8 mouse cellular contexts compared by ENCODE assay signal in genomic region chr13:69545019-69545418, GRCm38 (mm10). TPM values are rescaled to one million over a fixed set of nuclear protein-coding genes. Genes with fewer than 3 reads are reported as not detected.
DNase-seq lines count a peak whose midpoint lies in the region; ATAC-seq and TF ChIP-seq lines count a peak whose summit lies in the region.

No protein-coding gene starts in this region.

- H3K27ac ChIP-seq in heart, embryonic 12.5 days (ENCODE audit: poor library complexity, severe bottlenecking), result no peak overlapping the region
- no peak overlapping the region for H3K27ac ChIP-seq in CH12.LX (ENCODE audit: insufficient read depth, low read depth)
- H3K27ac ChIP-seq in liver, embryonic 13.5 days, result no peak overlapping the region
- H3K27ac ChIP-seq in neural tube, embryonic 15.5 days (replicated peaks), result no peak overlapping the region

- in situ Hi-C loops in CH12.LX (cut with MboI; ENCODE audit: low pct_ligation_motif_present, low pct_unique_long_range_greater_than_20kb, low sequenced_read_pairs), result loop anchor here (5.0 to 10.0 kb wide), 2 partner anchors 33 to 70 kb away; partner anchors contain the start of gene Srd5a1

- peak; percentile 50 for TF ChIP-seq RAD21 in CH12.LX (IDR thresholded peaks at IDR 0.05; ENCODE audit: low read depth, low read length)

- peak; percentile 60 to 75 for TF ChIP-seq CTCF in CH12.LX (conservative IDR thresholded peaks at IDR 0.05 in 1 of 2, IDR thresholded peaks at IDR 0.05 in 1 of 2; ENCODE audit: low read depth in 2 of 2, low read length in 2 of 2)

- dilution Hi-C loops in CH12.LX (cut with MboI; ENCODE audit: extremely low pct_ligation_motif_present, extremely low pct_unique_long_range_greater_than_20kb, low sequenced_read_pairs), result no loop called here

- no peak for TF ChIP-seq POLR2A in CH12.LX (IDR thresholded peaks at IDR 0.05; ENCODE audit: low read depth, low read length)

- no peaks in the 10 kb centered on the region for H3K9me3 ChIP-seq in heart, embryonic 12.5 days (replicated peaks)
- no peaks in the 10 kb centered on the region for H3K9me3 ChIP-seq in CH12.LX (replicated peaks; ENCODE audit: low read length)
- no peaks in the 10 kb centered on the region for H3K9me3 ChIP-seq in liver, embryonic 13.5 days (replicated peaks)
- no peaks in the 10 kb centered on the region for H3K9me3 ChIP-seq in neural tube, embryonic 15.5 days (replicated peaks)

- WGBS in heart, embryonic 12.5 days, result 24% methylated on average over 3 of the region's 3 CpGs
- WGBS in liver, embryonic 13.5 days (ENCODE audit: insufficient replicate concordance), result 15% methylated on average over 3 of the region's 3 CpGs
- WGBS in neural tube, embryonic 15.5 days, result 27% methylated on average over 3 of the region's 3 CpGs

- DNase-seq in heart, adult 11 months, result peak; percentile 90
- DNase-seq in CH12.LX (ENCODE audit: extremely low read depth), result peak; percentile 58
- DNase-seq in embryo, embryonic 9.5 days (ENCODE audit: extremely low spot score), result peak; percentile 60
- no peak for DNase-seq in liver, embryonic 13.5 days
- DNase-seq in urinary bladder, adult 18-20 months (ENCODE audit: low spot score in 2 of 2), result no peak

- H3K4me2 ChIP-seq in heart, embryonic 12.5 days, result no peak overlapping the region
- no peak overlapping the region for H3K4me2 ChIP-seq in CH12.LX (ENCODE audit: insufficient read depth, low read depth, poor library complexity, severe bottlenecking)
- H3K4me2 ChIP-seq in liver, embryonic 13.5 days, result no peak overlapping the region
- no peak overlapping the region for H3K4me2 ChIP-seq in neural tube, embryonic 15.5 days

- 0 out of 2 replicates have a peak, but pooled peaks cover 2% of the 10 kb centered on the region for H3K27me3 ChIP-seq in heart, embryonic 12.5 days (replicated peaks)
- H3K27me3 ChIP-seq in CH12.LX (replicated peaks), result no peaks in the 10 kb centered on the region
- peaks cover 12% of the 10 kb centered on the region for H3K27me3 ChIP-seq in liver, embryonic 13.5 days
- H3K27me3 ChIP-seq in neural tube, embryonic 15.5 days (replicated peaks), result no peaks in the 10 kb centered on the region

- H3K4me3 ChIP-seq in heart, embryonic 12.5 days, result no peak overlapping the region
- no peak overlapping the region for H3K4me3 ChIP-seq in CH12.LX (replicated peaks in 1 of 3; ENCODE audit: low read depth in 2 of 3, low read length in 2 of 3, poor library complexity in 1 of 3)
- H3K4me3 ChIP-seq in liver, embryonic 13.5 days (replicated peaks), result no peak overlapping the region
- H3K4me3 ChIP-seq in neural tube, embryonic 15.5 days (replicated peaks), result no peak overlapping the region

- H3K4me1 ChIP-seq in heart, embryonic 12.5 days (replicated peaks), result peaks cover 46% of the 10 kb centered on the region
- no peaks in the 10 kb centered on the region for H3K4me1 ChIP-seq in CH12.LX (ENCODE audit: control insufficient read depth in 1 of 2, insufficient read depth in 2 of 2)
- peaks cover 7% of the 10 kb centered on the region; the same call in 1 of the 2 replicates for H3K4me1 ChIP-seq in liver, embryonic 13.5 days (replicated peaks)
- H3K4me1 ChIP-seq in neural tube, embryonic 15.5 days, result peaks cover 20% of the 10 kb centered on the region

- no peak for ATAC-seq in heart, embryonic 12.5 days (ENCODE audit: insufficient number of reproducible peaks, low FRiP score)
- peak; percentile 27; the same call in 1 of the 2 replicates for ATAC-seq in liver, embryonic 13.5 days (ENCODE audit: low read depth)
- ATAC-seq in neural tube, embryonic 15.5 days (ENCODE audit: low FRiP score), result 0 out of 2 replicates have a peak, but pooled peaks have one; percentile 42
- no peak for ATAC-seq in cerebellum, adult (ENCODE audit: insufficient number of reproducible peaks, low FRiP score, low TSS enrichment)

- H3K79me2 ChIP-seq in CH12.LX (replicated peaks; ENCODE audit: control insufficient read depth, extremely low read depth, insufficient read depth, poor library complexity, severe bottlenecking), result no peaks in the 10 kb centered on the region

- no peak overlapping the region for H3K9ac ChIP-seq in heart, embryonic 12.5 days
- no peak overlapping the region for H3K9ac ChIP-seq in CH12.LX (ENCODE audit: insufficient read depth, low read depth)
- H3K9ac ChIP-seq in liver, embryonic 13.5 days, result no peak overlapping the region
- H3K9ac ChIP-seq in neural tube, embryonic 15.5 days (replicated peaks), result no peak overlapping the region

- H3K36me3 ChIP-seq in heart, embryonic 12.5 days, result no peaks in the 10 kb centered on the region
- H3K36me3 ChIP-seq in CH12.LX (replicated peaks in 1 of 2; ENCODE audit: control insufficient read depth in 1 of 2, insufficient read depth in 1 of 2, low read length in 1 of 2), result no peaks in the 10 kb centered on the region
- H3K36me3 ChIP-seq in liver, embryonic 13.5 days, result no peaks in the 10 kb centered on the region
- no peaks in the 10 kb centered on the region for H3K36me3 ChIP-seq in neural tube, embryonic 15.5 days

- no peak for TF ChIP-seq EP300 in CH12.LX (IDR thresholded peaks at IDR 0.05; ENCODE audit: low read length)

TF ChIP-seq in CH12.LX, 34 proteins besides CTCF, POLR2A, EP300 and RAD21:
- no peak for TF ChIP-seq TBP (conservative IDR thresholded peaks at IDR 0.05; ENCODE audit: low read depth, low read length)
- TF ChIP-seq MXI1 (IDR thresholded peaks at IDR 0.05; ENCODE audit: low read depth, low read length), result no peak
- TF ChIP-seq SMC3 (IDR thresholded peaks at IDR 0.05; ENCODE audit: low read depth, low read length), result peak; percentile 65
- TF ChIP-seq CHD2 (IDR thresholded peaks at IDR 0.05; ENCODE audit: low read length), result no peak
- no peak for TF ChIP-seq JUND (conservative IDR thresholded peaks at IDR 0.05; ENCODE audit: low read depth, low read length)

RNA-seq across cellular contexts. Expression of gene Tent4a, which starts 10.6 kb away (rescaled TPM):
- polyA plus RNA-seq in heart, embryonic 12.5 days (2016; fragmentation: Nextera tagmentation; extraction: Ambion mirVana), result 3.9 and 4.0 TPM in 2 replicates
- total RNA-seq in CH12.LX (2012; rRNA removed) (5.7 and 6.2 TPM in 2 replicates), CH12.LX (2014; rRNA removed) (2.9 and 3.6 TPM in 2 replicates)
- 7.3 and 8.8 TPM in 2 replicates for polyA plus RNA-seq in CH12.LX (2012; ENCODE audit: insufficient read length, low read depth)
- 1.9 and 2.1 TPM in 2 replicates for polyA plus RNA-seq in liver, embryonic 13.5 days (2015; fragmentation: Nextera tagmentation; extraction: Ambion mirVana)
- polyA plus RNA-seq in neural tube, embryonic 15.5 days (2015; fragmentation: Nextera tagmentation; extraction: Ambion mirVana), result 6.2 and 6.5 TPM in 2 replicates

RNA-seq across cellular contexts. Expression of gene Nsun2, which starts 11.5 kb away (rescaled TPM):
- polyA plus RNA-seq in heart, embryonic 12.5 days (2016; fragmentation: Nextera tagmentation; extraction: Ambion mirVana), result 77.9 and 81.6 TPM in 2 replicates
- total RNA-seq in CH12.LX (2012; rRNA removed) (178 and 236 TPM in 2 replicates), CH12.LX (2014; rRNA removed) (273 and 279 TPM in 2 replicates)
- polyA plus RNA-seq in CH12.LX (2012; ENCODE audit: insufficient read length, low read depth), result 292 and 310 TPM in 2 replicates
- 136 and 159 TPM in 2 replicates for polyA plus RNA-seq in liver, embryonic 13.5 days (2015; fragmentation: Nextera tagmentation; extraction: Ambion mirVana)
- polyA plus RNA-seq in neural tube, embryonic 15.5 days (2015; fragmentation: Nextera tagmentation; extraction: Ambion mirVana), result 74.6 and 92.6 TPM in 2 replicates

Comparison
In these comparisons a context has a peak if more than half of its experiments do, and no peak if none do; other contexts are left out.
1. DNase-seq: peak in heart, adult 11 months (single experiment), CH12.LX (single experiment) and embryo, embryonic 9.5 days (single experiment); none in liver, embryonic 13.5 days (single experiment) and urinary bladder, adult 18-20 months (0 of 2).
2. ATAC-seq: peak in liver, embryonic 13.5 days (single experiment) and neural tube, embryonic 15.5 days (single experiment); none in heart, embryonic 12.5 days (single experiment) and cerebellum, adult (single experiment).